Mouse (Mus musculus): ENCODE measurements around the gene Srgap1.

Gene Srgap1

DNA sequence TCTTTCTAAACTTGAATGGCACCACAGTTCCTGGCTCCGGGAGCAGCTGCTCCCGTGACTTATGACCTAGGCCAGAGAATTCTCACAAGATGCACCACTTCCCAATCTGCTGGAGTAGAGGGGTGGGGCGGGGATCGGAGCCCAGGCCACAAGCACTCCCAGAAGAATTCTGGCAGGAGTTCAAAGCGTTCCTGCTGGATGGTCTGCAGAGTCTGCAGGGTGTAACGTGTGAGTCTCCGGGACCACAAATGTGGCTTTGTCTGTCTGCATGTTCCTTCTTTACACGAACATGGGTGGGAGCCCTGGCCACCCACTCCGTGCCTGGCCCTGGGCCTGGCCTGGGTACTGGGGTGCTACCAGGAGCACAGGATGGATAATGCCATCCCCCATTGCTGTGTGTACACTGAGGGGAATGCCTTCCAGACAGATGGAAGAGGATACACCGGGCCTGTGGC, 28.5 kb downstream of the Srgap1 start:
- ATAC-seq (ENCODE audit: insufficient number of reproducible peaks, low FRiP score, low TSS enrichment): no peak; the same call in 1 of the 2 replicates

DNA sequence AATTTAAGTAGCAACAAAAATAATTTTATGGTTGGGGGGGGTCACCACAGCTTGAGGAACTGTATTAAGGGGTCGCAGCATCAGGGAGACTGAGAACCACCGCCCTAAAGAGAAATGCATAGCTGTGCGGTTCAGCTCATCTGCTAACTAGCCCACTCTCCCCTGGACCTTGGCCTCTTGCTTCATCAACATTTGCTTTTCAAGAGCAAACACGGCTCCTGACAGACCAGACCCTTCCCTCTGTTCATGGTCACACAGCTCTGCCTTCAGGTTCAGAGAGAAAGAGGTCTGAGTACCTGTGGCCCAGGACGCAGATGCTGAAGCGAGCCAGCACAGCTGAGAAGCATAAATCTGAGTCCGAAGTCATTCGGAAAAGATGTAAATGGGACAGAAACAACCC, 29.4 kb downstream of the Srgap1 start:
- no peak for ATAC-seq (ENCODE audit: insufficient number of reproducible peaks, low FRiP score, low TSS enrichment)

DNA sequence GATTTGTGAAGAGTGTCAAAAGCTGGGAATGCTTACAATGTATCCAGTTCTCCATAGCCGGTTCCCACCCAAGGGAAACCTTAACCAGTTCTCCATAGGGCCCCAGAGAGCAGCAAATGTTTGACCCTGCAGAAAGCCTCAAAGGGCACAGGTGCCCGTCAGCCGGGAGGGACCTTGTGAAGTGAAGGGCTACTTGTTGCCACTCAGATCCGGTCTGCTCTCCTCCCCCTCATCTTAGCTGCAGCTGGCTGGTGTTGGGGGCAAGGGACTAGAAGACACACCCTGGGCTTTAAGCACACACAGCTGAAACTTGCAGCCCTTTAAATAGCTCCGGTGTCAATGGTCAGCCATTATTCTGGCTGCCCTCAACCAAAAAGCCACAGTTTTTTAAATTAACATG, 30.1 kb downstream of the Srgap1 start:
- ATAC-seq (ENCODE audit: insufficient number of reproducible peaks, low FRiP score, low TSS enrichment): no peak

DNA sequence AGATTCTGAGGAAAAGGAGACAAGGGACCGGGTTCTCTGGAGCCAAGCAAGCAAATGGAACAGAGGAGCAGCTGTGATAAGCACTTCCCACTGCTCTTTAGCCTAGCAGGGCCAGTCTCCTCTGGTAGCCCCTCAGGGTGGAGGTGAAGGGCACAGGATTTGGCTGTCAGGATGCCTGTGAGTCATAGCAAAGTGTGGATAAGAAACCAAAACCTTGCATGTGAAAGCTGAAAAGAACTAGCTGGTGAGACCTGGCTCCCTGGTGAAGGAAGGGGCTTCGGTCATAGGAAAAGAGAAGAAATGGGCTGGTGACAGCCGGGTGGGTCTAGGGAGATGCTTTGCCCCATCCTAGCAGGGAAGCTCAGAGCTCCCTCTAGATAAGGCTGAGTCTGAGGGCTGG, 30.5 kb downstream of the Srgap1 start:
- ATAC-seq (ENCODE audit: insufficient number of reproducible peaks, low FRiP score, low TSS enrichment): no peak

DNA sequence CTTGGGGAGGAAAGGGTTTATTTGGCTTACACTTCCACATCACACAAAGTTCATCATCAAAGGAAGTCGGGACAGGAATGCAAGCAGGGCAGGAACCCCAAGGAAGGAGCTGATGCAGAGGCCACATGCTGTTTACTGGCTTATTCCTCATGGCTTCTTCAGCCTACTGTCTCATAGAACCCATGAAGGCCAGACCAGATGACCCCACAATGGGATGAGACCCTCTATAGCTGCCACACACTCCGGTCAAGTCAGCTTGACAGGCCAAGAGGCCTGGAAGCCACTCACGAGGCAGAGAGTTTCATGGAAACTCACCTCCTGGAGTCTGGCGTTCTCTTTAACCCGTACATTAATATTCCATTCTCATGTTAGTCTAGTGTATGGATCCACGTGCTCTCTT, 34.8 kb downstream of the Srgap1 start:
- ATAC-seq (ENCODE audit: insufficient number of reproducible peaks, low FRiP score, low TSS enrichment): no peak

DNA sequence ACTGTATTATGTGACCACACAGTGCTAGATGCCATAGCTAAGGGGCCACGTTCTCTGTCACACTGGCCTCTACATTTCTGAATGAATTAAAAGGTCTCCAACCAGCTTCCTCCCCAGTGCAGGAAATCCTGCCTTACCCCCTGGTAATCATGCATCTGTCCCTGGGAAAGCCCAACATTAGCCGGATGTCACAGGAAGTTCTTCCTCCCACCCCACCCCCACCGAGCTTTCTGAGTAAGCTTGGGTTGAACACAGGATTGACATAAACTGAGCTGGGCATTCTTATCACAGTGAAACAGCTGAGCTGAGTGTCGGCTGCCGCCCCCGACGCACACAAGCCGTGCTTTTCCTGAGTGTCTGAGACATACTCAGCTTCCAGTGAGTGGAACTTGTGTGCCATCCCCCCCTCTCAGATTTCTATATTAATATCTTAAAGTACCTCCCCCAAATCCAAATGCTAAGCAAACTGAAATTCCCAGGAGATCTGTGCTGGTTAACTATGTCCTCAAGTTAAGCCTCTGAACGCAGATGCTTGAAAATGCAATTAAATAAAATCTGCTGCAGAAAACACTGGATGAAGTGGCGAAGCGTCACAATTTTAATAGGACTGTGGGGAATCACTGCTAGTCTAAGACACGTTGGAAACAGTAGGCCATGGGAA, 38.3 kb downstream of the Srgap1 start:
- ATAC-seq (ENCODE audit: insufficient number of reproducible peaks, low FRiP score, low TSS enrichment): no peak

DNA sequence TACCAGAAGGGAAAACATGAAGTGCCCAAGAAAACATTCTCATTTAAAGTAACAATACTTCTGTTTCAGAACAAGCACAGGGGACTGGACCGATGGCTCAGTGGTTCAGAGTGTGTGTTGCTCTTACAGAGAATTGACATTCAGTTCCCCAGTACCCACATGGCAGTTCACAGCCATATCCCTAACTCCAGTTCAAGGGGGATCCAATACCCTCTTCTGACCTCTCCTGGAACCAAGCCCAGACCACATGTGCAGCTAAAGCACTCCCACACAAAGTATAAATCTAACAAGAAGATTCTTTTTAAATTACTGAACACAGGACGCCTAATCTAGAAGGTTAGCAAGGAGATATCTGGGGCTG, 38.8 kb downstream of the Srgap1 start:
- no peak for ATAC-seq (ENCODE audit: insufficient number of reproducible peaks, low FRiP score, low TSS enrichment)

DNA sequence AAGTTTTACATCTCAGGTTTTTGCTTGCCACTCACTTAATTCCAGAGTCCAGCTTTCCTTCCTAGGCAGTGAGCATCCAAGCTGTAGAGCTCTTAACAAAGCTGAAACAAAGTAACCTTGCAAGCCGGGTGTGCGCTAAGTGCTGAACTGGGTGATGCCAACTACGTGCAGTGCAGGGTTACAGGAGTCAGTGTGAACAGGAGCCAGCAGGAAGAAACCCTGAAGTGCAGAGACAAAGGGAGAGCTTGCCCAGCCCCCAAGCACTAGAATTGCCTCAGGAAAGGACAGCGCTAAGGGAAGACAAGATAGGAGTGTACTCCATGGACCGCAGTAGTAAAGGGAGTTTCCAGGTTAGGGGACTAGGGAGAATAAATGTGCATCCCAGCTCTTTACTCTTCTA, 40.5 kb downstream of the Srgap1 start:
- no peak for ATAC-seq (ENCODE audit: insufficient number of reproducible peaks, low FRiP score, low TSS enrichment)

DNA sequence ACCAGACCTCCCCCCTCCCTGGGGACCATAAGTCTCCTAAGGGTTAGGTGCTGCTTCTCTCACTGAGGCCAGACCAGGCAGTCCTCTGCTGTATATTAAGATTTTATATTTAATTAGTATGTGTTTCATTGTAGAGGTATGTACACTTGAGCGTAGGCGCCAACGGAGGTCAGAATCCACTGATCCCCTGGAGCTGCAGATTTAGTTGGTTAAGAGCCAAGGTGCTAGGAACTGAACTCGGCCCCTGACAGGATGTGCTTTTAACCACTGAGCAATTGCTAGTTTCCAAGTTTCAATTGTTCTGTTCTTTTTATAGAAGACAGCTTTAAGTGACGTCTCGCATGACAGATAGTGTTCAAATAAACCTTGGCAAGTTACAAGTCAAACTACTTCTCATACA, 41.0 kb downstream of the Srgap1 start:
- ATAC-seq (ENCODE audit: insufficient number of reproducible peaks, low FRiP score, low TSS enrichment): no peak

DNA sequence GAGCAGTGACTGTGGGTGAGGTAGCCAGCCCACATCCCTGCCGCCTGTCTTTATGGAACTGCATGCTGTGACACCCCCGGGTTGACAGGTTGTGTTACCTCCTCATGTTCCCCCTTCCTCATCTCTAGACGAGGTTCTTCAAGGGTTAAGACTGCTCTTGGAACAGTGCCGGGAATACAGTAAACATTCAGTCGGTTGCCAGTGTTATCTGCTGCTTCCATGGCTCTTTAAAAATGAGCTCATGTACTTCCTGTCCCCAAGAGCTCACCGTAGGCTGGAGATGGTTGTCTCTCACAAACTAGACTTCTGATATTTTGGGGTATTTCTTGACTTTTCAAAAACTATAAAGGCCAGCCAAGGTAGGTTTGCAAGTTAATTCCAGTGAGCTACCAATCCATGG, 41.6 kb downstream of the Srgap1 start:
- no peak for ATAC-seq (ENCODE audit: insufficient number of reproducible peaks, low FRiP score, low TSS enrichment)

DNA sequence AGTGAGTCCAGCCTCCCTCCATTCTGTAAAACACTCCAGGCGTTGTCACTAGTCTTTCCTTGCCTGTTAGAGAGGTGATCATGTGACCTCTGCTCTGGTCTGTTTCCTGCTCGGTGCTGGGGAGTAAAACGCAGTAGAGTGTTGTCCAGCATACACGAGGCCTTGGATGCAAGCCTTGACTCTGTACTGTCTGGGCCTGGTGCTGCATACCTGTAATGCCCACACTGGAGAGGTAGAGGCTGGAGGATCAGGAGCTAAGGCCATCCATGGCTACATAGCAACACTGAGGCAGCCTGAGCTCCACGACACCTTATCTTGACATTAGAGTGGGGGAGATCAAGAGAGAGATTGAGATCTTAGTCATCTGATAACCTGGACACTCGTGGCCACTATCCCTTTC, 44.2 kb downstream of the Srgap1 start:
- ATAC-seq (ENCODE audit: insufficient number of reproducible peaks, low FRiP score, low TSS enrichment): no peak

DNA sequence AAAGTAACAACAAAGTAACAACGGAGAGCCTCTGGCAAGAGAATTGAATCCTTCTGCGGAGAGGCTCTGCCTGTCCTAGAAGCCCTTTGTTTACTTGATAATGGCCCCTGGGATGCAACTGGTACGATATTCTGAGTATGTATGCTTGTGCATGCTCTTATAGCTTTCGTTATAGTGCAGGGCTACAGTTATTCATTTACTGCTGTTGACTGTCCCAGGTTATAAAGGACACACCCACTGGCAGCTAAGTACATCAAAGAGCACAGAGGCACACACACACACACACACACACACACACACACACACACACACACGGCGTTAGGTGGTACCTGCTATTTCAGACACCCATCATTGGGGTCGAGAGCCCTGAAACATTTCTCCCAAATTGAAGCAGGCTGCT, 48.3 kb downstream of the Srgap1 start:
- ATAC-seq (ENCODE audit: insufficient number of reproducible peaks, low FRiP score, low TSS enrichment): no peak

DNA sequence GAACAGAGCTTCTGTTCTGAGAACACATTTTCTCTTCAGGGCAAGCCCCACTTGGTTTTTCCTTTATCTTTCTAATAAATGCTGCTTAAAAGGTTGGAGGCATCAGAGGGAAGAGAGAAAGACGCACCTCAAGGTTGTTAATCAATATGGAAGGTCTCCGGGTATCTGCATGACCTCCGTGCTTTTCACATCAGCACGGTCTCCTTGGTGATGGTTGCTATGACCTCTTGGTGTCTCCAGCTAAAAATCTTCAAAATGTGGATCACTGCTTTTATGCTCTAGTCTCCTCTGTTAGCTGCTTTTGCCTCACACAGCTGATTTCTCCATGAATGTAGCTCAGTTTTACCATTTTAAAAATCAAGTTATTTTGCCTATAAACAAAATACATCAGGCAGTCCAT, 50.6 kb downstream of the Srgap1 start:
- ATAC-seq (ENCODE audit: insufficient number of reproducible peaks, low FRiP score, low TSS enrichment): no peak

DNA sequence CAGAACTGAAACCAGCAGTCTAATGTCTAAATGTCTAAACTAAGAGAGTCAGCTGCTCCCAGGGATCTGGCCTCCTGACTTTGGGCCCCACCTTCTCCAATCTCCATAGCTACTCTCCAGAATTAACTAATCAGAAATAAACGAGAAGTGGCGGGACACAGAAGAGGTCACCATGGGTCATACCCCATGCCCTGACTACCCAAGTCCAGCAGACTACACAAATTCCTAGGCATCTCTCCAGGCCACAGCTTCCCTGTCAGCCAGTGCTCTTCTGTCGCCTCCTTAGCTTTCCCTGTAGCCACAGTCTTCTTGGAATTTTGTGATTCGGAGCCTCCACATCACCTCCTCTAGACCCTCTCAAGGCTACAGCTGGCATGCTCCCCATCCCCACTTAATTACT, 51.7 kb downstream of the Srgap1 start:
- ATAC-seq (ENCODE audit: insufficient number of reproducible peaks, low FRiP score, low TSS enrichment): no peak

DNA sequence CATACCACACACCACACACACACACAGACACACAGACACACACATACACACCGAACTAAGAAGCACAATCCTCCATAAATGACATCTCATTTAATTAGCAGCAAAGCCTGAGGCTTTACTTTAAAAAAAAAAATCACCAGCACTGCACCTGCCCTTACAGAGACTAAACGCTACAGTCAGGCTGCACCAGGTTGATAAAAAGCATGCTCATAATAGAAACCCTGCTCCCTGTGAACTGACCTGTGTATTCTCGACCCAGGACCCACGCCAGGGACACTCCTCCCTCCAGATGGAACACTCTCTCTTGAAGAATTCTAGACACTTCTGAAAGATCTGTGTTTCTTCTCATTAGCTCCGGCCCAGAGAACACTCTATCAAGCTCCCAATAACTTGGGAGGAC, 52.5 kb downstream of the Srgap1 start:
- ATAC-seq (ENCODE audit: insufficient number of reproducible peaks, low FRiP score, low TSS enrichment): no peak

DNA sequence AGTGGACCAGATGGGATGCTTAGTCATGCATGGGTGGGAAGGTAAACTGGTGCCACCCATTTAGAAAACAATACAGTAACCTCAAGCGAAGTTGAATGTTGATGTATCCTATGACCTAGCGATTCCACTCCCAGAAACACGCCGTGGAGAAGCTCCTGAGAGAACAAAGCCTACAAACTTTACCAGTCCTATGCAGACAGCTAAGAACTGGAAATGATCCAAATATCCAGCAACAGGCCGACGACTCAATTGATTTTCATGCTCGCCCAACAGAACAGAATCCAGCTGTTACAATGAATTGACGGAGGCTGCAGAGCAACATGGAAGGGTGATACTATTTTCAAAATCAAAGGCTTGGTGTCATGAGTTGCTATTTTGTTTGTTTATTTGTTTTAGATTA, 54.5 kb downstream of the Srgap1 start:
- ATAC-seq (ENCODE audit: insufficient number of reproducible peaks, low FRiP score, low TSS enrichment): no peak

DNA sequence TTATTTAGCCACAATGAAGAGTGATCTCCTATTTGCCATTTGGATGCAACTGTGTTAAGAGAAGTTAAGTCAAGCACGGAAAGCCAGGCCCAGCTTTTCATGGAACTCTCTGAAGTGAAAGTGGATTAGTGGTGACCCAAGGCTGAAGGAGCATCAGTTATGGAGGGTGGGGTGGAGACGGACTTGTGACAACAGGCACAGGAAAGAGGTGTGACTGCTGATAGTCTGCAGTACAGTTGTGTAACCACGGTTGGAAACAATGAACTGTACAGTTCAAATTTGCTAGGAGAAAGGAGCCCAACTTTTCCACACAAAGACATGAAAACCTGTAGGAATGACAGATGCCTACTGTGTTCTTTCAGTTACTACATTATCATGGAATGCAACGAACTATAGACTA, 60.1 kb downstream of the Srgap1 start:
- no peak for ATAC-seq (ENCODE audit: insufficient number of reproducible peaks, low FRiP score, low TSS enrichment)

DNA sequence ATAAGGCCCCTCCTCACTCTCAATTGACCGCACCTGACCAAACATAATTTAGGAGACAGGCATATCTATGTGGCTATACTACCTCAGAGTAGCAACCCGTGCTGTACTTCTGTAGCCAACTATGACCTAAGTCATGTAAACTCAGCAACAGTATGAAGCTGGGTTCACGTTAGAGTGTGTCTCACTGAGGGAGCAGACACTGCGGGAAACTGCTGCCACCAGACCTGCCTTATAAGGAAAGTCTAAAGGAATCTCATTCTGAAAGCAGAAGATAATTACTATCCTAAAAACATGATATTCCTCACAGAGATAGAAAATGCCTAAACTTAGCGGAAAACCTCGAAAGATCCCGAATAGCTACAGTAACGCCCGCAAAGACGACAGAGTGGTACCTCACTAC, 62.2 kb downstream of the Srgap1 start:
- ATAC-seq (ENCODE audit: insufficient number of reproducible peaks, low FRiP score, low TSS enrichment): no peak

DNA sequence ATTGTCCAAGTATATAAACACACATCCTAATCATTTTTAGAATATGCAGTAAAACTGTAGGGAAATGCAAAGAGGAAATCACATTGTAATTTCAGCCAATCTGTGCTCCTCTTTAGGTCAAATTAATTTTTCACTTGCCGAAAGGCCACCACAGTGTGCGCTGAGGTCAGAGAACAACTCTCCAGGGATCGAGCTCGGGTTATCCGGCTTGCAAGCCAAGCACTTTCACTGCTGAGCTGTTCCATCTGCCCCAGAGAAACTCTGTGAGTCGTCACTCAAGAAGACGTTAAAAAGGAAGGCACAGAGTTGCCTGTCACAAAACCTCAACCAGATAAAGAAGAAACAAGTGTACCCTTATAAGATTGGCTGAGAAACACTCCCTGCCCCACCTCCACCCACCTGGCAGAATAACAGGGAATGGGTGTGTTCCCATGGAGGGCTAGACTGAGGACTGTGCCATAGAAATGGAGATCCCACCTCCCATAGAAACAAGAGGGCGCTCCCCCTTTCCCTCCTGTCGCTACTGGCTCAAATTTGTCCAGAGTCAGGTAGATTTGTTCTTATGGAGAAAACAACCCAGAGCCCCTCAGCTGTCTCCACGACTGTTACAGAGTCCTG, 63.0 kb downstream of the Srgap1 start:
- ATAC-seq (ENCODE audit: insufficient number of reproducible peaks, low FRiP score, low TSS enrichment): no peak

DNA sequence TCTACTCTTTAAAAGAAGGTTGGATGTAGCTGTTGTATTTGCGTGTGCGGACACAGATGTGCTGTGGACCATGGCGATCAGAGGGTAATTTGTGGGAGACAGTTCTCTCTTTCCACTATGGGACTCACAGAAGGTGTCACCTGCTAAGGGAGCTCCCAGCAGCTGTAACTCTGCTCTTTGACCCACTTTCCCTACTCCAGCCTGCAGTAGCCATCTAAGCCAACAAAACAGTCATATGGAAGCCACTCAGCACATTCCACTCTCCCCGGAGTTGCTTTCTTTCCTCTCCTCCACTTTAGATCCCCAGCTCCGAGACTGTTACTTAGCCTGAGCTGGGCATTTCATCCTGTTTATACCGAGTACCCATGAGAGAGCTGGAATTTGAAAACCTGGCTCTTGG, 71.8 kb downstream of the Srgap1 start:
- ATAC-seq (ENCODE audit: insufficient number of reproducible peaks, low FRiP score, low TSS enrichment): no peak

DNA sequence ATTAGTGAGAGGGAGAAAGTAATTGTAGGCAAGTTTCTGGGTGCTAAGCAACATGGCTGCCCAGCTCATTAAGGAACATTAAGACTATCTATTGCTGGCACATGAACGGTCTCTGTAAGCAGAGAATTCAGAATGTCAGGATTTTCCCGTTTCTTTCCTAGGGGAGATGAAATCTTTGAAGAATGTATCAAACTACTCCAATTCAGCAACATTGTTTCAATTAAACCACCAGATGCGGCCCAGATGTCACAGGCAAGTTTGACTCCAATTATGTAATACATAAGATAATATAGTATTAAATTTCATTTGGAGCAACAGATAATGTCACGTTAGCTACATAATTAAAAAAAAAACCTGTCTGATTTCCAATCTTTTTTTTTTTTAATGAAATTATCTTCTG, 72.5 kb downstream of the Srgap1 start:
- no peak for ATAC-seq (ENCODE audit: insufficient number of reproducible peaks, low FRiP score, low TSS enrichment)

DNA sequence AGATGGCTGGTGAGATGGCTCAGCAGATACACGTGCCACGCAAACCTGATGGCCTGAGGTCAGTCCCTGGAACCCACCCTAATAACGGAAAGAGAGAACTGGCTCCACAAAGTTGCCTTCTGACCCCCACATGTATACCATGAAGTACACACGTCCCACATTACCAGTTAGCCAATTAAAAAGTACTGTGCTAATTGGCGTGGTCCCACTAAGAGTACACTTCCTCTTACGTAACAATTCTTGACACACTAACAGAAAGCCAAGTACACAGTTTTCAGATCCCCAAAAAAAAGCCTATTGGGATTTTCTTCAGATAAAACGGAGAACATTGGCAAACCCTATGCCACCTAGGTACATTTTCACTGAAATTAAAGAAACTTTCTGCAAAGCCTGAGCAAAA, 73.8 kb downstream of the Srgap1 start:
- no peak for ATAC-seq (ENCODE audit: insufficient number of reproducible peaks, low FRiP score, low TSS enrichment)
